Mouse (Mus musculus): ENCODE results near the gene Sem1.

Sem1 gene

DNA sequence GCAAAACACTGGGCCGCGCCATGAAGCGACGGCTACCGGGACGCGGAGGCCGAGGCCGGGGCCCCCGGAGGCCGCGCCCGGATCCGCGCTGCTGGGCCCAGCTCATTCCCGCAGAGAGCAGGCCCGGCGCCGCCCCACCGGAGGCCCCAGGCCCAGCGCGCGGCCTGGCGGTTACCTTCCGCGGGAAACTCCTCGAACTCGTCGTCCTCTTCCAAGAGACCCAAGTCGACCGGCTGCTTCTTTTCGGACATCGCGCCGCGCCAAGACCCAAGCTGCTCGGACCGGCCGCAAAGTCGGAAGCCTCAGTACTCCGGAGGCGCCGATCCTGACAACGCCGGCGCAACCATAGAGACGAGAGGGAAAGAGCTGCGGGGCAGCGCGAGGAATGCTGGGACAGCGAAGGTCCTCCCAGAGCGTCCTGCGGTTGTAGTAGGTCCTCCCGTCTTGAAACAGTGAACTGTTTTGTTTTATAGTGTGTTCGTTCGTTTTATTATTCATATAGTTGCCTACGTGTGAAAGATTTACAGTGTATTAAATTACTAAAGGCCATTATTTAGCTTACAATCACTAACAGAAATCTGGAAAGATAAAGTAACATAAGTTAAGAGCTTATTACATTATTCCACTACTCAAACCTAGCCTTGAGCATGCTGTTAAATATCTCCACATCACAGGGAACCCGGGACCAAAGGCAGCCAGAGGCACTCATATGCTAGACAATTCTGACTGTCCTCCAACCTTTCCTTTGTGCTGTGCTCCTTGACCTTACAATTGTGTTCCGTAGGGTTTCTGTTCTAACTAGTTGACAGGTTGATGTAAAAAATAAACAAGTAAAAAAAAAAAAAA lies at the start of gene Sem1:
TSS of gene Sem1 (minus strand) at position 360 of the 846 bp plus-strand sequence.
- in situ Hi-C loops (cut with MboI, MseI), result loop anchor here (5.0 to 10.0 kb wide), 2 partner anchors 289 to 376 kb away; partner anchors contain the start of gene Sdhaf3 (in 2 of the 2)

DNA sequence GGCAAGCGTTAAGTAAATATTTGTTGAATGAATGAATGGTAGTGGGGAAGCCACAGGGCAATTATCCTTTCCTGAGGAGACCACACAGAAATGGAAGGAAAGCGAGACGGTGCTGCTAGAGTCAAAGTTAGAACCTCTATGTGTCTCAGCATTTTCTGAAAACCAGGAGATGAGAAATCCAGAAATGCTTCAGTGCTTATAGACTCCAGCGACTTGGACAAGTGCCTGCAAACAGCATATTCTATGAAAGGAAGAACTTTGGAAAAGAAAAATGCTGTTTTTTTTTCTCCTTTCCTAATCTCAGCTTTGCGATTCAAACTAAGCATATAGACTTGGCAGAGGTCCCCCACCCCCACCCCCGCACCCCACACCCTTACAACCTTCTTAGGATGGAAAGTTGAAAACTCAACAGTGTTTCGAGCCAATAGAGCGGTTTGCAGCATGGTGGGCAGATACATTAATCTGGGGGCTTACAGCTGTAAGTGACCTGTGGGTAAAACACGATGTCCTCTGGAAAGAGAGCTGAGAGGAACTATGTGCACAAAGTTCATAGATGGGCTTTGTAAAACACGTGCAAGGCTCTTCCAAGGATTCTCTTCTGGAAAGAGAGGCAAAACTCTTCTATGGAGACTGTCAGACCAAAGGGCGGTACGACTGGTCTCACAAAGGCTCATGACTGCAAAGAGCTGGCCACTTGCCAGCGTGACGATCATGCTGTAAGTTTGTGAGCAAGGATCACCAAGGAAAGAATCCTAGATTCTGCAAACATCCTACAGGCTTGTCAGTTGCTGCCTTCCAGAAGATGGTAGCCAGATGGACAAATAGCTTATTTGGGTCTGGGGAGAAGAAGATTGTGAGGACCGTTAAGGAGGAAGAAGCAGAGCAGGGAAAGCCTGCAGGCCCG lies 44.6 kb upstream of the Sem1 start:
- in situ Hi-C loops (cut with MboI, MseI), result no loop called here

DNA sequence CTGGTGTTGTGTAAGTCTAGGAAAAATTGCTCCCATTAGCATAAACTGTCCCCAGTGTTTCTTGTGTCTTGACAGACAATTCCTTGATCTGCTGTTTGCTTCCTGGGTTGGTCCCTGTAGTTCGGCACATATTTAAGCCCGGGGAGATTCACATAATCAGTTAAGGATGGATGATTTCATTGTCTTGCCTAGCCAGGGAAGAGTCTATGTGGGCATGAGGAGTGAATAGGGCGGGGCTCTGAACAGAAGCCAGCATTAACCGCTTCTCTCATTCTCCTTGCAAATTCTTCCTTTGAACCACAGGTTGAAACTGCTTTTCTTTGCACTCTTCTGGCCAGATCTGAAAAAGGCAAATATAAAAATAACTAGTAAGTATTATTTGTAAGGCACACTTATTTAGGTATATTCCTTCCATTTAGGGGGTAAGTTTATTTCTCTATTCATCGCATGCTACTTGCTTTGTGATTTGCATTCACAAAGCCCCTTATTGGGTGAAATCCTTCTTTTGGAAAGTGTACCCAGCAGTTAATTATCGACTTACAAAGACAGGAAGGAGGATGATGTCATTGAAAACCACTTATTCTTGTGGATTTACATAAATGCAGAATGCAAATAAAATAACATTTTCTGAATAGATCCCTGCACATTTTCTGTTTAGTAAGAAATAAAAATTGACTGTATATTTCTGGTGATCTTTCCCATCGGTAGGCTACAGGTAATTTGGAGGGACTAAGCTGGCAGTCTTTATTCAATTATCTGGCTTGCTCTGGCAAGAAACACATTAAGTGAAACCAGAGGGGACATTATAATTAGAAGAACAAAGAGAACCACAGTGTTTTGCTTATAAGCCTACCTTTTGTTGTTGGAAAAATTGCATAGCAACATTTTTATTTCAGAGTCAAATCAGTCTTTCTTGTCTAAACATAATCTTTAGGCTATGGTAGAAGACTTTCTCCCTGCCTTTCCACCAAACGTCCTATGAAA lies 25.4 kb upstream of the Sem1 start:
- in situ Hi-C loops (cut with MboI, MseI), result no loop called here

DNA sequence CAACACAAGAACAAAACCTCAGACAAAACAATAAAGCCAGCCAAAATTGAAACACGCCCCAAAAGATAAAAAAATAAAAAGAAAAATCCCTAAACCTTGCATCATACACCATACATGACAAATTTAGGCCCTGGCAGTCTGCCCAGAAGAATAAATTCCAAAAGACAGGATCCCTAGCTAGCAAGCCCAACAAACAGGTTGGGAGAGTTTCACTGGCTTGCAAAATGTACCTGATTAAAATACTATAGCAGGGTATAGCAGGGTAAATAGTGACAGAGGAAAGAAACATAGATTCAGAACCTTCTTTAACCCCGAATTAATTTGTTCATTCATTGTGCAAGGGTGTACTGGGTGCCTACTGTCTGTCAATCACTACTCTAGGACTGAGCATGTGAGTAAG lies 7.8 kb upstream of the Sem1 start:
- in situ Hi-C loops (cut with MboI, MseI), result no loop called here

DNA sequence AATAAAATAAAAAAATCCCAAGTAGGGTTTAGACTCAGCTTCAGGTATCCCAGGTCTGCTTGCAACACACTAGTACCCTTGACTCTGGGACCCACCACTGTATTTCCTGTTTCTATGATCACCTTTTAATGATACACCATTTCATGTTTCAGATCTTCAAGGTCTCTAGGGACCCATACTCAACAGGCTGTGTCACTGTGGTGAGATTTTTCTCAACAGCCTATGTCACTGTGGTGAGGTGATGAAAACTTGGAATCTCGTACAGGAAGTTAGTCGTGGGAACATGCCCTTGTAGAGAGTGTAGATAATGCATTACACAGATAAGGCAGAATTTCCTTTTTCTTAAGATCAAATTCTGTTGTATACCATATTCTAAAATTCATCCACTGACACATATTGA lies 3.4 kb upstream of the Sem1 start:
- in situ Hi-C loops (cut with MboI, MseI), result no loop called here

DNA sequence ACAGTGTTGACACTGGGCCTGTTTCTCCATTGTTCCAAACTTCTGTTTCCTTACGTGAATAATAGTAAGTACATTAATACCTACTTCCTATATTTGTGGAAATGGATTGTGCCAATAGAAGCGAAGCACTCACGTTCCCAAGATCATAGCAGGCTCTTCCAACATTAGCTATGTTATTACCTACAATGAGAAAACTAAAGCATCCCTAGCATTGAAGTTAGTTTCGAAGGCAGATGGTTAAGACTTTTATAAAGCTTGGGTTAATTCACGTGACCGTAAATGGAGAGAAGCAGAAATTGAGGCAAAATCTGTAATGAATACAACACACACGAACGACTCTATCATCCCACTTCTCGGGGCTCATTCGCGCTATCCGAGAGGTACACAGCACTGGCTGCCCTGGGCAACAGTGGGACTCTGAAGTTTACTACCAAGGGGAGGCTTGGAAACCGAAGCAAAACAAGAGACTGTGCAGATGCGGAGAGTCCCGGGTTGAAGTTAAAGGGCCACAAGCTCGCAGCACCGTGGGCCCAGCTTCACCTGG lies 650 bp downstream of the Sem1 start:
- in situ Hi-C loops (cut with MboI, MseI), result loop anchor here (5.0 to 10.0 kb wide), 2 partner anchors 289 to 377 kb away; partner anchors contain the start of gene Sdhaf3 (in 2 of the 2)

DNA sequence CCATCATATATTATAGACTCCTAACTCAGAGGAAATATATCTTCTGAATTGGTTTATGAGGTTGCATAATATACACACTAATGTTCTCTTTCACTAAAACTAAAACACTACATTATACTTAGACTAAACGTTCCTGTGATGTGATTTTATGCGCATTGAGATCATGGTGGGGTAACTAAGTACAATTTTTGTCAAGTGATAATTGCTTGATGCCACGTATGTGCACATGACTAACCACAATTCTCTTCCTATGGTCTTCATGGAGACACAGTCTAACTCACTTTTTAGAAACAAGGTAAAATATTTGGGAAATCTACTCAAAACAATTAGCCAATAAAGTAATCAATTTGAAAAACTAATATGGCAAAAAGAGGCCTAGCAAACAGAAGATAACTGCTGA lies 1.2 kb downstream of the Sem1 start:
- in situ Hi-C loops (cut with MboI, MseI), result loop anchor here (5.0 to 10.0 kb wide), 2 partner anchors 290 to 378 kb away; partner anchors contain the start of gene Sdhaf3 (in 2 of the 2)

DNA sequence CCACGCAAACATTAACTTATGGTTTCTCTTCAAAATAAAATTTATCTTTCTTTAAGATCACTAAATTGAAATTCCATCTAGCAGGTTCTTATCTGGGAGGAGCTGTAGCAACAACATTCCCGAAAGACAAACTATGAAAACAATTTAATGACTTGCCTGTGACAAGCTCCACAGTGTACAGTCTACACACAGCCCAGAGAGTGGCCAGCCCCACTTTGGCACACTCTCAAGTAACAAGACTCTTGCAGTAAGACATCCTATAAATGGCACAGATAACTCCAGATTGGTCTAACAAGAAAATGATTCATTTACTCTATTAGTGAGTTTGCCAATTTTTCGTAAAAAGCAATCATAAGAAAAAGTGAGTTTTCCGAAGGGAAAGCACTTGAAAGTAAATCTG lies 2.7 kb downstream of the Sem1 start:
- in situ Hi-C loops (cut with MboI, MseI), result loop anchor here (5.0 to 10.0 kb wide), 2 partner anchors 292 to 379 kb away; partner anchors contain the start of gene Sdhaf3 (in 2 of the 2)

DNA sequence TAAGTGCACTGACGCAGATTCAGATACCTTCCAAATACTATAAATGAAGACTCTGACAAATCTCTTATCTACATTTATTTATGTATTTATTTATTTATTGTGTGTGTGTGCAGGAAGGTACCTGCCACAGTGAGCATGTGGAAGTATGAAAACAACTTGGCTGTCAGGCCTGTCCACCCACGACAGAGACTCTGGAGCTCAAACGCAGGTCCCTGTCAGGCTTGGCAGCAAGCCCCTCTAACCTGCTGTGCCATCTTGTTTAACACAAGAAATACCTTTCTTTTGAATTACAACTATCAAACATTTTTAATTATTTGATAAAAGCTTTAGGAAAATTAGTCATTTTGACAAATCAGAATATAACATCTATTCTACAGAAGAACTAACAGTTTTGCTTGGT lies 10.0 kb downstream of the Sem1 start:
- in situ Hi-C loops (cut with MboI, MseI), result loop anchor here in 1 of 2 experiments (10.0 kb wide), 1 partner anchor 1394 kb away; no protein-coding TSS in a partner anchor

DNA sequence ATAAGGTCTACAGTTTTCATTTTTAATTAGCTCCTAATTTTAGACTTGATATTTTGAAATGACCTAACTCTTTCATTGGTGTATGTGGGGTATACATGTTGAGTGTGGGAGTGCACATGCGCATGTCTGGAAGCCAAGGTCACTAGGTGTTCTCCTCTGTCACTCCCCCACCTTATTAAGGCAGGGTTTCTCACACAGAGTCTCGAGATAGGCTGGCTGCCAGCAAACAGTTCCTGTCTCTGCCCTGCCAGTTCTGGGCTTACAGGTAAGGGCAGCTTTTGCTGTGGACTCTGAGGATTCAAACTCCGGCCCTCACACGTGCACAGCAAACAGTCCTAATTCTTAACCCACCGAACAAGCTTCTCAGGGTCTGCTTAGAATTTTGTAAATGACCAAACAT lies 14.8 kb downstream of the Sem1 start:
- in situ Hi-C loops (cut with MboI, MseI), result loop anchor here in 1 of 2 experiments (10.0 kb wide), 1 partner anchor 1389 kb away; no protein-coding TSS in a partner anchor

DNA sequence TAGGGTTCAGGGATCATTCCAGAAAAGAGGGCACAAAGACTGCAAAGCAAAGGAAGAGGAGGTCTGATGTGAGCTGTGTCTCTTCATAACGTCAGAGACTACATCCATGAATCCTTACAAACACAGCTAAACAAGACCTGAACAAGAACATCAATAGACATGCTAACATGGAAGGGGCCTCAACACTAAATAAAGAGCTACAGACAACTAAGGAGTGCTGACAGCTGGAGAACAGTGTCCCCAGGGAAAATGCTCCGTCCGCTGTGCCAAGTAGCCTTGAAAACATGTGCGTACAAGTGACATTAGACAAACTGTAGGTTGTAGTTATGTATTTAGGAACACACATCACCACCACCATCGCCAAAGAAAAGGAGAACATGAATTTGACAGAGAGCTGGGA lies 15.7 kb downstream of the Sem1 start:
- in situ Hi-C loops (cut with MboI, MseI), result loop anchor here in 1 of 2 experiments (10.0 kb wide), 1 partner anchor 1388 kb away; no protein-coding TSS in a partner anchor

DNA sequence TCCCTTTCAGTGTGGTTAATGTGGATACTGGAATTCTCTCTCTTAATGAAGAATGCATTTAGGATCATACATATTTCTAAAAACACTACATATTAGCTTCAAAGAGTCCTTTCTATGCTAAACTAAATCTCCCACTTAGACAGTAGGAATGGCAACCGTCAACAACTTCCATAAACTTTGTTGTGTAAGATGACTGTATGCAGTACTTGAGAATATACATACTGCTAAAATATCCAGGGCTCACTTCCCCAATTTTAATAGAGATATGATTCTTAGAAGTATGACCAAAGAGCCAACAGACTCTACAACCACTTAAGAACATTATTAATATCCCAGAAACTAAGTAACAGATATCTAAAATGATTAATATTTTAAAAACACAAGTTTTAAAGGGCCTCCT lies 20.8 kb downstream of the Sem1 start:
- in situ Hi-C loops (cut with MboI, MseI), result no loop called here

DNA sequence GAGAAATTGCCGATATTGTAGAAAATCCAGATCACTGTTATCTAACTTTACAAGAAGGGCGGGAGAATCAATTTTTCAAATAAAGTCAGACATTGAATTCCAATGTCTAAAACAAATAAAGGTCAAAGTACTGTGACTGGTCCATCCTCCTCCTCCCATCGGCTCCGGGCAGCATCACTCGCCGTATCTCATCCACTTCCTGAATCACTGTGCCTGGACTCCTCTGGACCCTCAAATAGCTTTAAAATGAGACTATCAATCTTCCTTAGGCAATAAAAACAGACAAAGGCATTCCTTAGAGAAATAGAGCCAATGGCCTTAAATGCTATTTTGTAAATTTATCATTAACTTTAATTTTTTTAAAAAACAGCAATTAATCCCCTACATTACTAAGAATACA lies 26.5 kb downstream of the Sem1 start:
- in situ Hi-C loops (cut with MboI, MseI), result no loop called here

DNA sequence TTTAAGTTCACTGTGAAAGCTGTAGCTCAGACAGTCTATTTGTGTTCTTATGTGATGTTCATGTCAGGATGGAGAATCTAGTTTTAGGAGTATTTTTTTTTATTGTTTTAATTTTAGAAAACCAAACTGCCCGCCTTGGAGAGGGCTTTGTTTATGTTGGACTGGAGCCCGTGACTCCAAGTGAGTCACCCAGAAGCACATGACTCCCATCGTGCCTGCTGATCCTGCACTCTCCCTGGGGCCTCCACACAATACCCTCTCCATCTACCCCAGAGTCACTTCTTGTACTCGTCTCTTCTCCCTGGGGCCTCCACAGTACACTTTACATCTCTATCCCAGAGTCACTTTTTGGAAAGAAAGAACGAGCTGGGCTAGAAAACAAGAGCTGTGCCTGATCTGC lies 30.5 kb downstream of the Sem1 start:
- in situ Hi-C loops (cut with MboI, MseI), result loop anchor here in 1 of 2 experiments (10.0 kb wide), 1 partner anchor 1893 kb away; no protein-coding TSS in a partner anchor

DNA sequence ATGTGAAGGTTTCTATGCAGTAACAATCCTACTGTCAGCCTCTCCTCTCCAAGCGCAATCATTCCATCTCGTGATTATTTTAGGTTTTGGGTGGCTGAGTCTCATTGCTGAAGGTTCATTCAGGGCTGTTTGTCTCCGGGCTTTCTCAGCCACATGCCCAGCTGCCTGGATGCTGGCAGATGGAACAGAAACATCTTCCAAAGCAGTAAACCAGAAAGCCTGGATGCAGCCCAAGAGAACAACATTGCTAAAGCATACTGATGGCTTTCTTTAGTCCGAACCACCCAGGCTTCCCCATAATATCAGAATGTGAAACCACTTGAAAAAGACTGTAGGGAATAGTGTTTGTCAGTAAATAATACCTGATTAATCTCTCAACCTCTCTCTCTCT lies 34.2 kb downstream of the Sem1 start:
- in situ Hi-C loops (cut with MboI, MseI), result loop anchor here in 1 of 2 experiments (10.0 kb wide), 1 partner anchor 1889 kb away; no protein-coding TSS in a partner anchor

DNA sequence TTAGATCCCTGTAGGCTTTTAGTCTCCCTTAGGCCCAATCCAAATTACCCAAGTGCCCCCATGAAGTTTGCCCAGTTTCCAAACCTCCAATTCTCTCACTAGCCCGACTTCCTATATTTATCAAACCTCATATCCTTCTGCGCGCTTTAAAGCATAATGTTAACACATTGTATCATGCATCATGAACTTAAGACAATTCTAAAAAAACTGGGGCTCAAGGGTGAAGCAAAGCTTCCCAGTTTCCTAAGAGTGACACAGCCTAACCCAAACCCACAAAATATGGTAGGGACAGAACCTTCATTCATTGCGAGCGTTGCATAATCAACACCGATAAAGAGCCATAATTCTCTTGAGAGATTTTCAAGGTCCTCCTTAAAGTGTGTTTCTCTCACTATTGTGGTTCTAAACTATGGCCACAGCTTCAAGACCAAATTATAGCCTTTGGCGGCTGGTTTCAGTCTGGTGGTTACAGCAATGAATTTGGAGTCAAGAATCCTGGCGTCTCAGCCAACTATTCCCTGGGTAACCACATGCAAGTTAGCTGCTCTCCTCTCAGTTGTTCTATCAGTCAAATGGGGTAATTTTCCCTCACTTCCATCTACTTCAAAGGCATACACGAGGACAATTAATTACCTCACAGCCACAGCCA lies 34.7 kb downstream of the Sem1 start:
- in situ Hi-C loops (cut with MboI, MseI), result loop anchor here in 1 of 2 experiments (10.0 kb wide), 1 partner anchor 1889 kb away; no protein-coding TSS in a partner anchor

DNA sequence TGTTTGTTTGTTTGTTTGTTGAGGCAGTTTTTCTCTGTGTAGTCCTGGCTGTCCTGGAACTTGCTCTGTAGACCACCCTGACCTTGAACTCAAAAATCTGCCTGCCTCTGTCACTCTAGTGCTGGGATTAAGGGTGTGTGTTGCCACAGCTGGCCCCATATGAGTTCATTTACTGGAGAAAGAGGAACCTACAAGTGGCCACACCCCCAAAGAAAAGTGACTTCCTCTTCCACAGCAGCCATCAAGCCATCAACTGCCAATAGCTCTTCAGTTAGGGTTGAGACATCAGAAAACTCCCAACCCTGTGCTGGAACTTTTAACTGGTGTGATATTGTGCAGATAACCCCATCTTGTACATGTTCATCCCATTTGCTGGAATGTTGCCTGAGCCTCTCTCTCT lies 36.3 kb downstream of the Sem1 start:
- in situ Hi-C loops (cut with MboI, MseI), result loop anchor here in 1 of 2 experiments (10.0 kb wide), 1 partner anchor 1887 kb away; no protein-coding TSS in a partner anchor

DNA sequence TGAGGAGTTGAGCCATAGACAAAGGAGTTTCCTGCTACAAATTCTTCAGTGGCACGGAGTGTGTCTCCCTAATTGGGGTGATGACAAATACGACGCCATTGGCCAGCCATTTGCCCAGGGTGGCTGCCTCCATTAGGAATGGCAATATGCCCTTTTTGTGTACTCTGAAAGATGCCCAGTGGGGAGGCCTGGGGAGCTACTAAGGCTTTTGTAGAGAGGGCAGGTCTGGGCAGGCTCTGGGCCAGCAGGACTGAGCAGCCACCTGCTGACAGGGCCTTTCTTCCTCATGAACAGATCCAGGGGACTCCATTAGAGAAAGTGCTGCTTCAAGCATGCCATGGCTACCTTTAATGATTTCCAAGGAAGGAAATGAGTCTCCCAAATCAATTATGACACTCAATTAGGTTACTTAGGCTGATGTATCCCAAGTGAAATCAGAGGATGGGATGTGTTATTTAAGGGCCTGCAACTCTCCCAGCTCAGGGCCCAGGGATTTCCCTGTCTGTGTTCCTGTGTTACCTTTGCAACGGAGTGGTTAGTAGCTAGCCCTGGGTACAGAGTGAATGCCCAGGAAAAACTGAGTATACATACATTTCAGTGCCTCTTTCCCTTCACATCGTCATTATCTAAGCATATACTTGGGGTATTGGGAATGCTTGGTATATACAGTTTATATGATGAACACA lies 41.5 kb downstream of the Sem1 start:
- in situ Hi-C loops (cut with MboI, MseI), result loop anchor here in 1 of 2 experiments (10.0 kb wide), 1 partner anchor 248 kb away; no protein-coding TSS in a partner anchor

DNA sequence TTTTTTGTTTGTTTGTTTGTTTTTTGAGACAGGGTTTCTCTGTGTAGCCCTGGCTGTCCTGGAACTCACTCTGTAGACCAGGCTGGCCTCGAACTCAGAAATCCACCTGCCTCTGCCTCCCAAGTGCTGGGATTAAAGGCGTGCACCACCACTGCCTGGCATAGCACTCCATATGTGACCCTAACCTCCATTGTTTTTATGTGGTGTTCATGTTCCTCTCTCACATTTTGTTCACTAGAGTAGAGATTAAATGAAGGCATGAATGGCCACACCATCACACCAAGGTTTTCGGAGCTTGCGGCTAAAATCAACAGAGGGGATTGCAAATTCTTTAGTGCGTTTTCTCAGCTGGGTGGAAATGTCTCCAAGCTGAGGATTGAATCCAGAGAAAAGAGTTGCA lies 42.1 kb downstream of the Sem1 start:
- in situ Hi-C loops (cut with MboI, MseI), result loop anchor here in 1 of 2 experiments (10.0 kb wide), 1 partner anchor 248 kb away; no protein-coding TSS in a partner anchor

All from T-helper 17 cell (primary cell).